Mouse (Mus musculus) CH12.LX (cell line): ENCODE results near the gene Unc13b. TPM values are rescaled to one million over a fixed set of nuclear protein-coding genes. Genes with fewer than 3 reads are reported as not detected.
A peak's percentile ranks its signal among the peaks of the same experiment; 100 is the strongest.

Experiments
- DNase-seq: peaks from one replicate; pipeline ENCODE4 v3.0.0-alpha.2; 2013; ENCODE audit errors: extremely low read depth
- H3K27ac ChIP-seq: 2 replicates; pipeline ENCODE4 v1.5.1; 2012; ENCODE audit warnings: low read depth, mild to moderate bottlenecking, control low read depth, moderate library complexity; ENCODE audit not compliant: insufficient read depth
- H3K27me3 ChIP-seq: replicated peaks from 2 replicates; pipeline ENCODE3; 2012; ENCODE audit warnings: inconsistent platforms
- H3K36me3 ChIP-seq, 2 experiments: replicated peaks in 1 of 2; 2 replicates each; pipeline versions ENCODE3 to v1.6.1; 2012; ENCODE audit warnings: inconsistent platforms in 1 of 2, low read length in 1 of 2, mild to moderate bottlenecking in 1 of 2, mixed read lengths in 1 of 2, moderate library complexity in 1 of 2; ENCODE audit not compliant: control insufficient read depth in 1 of 2, insufficient read depth in 1 of 2
- H3K4me1 ChIP-seq, 2 experiments: 2 replicates each; pipeline ENCODE4 v1.6.1; 2012; ENCODE audit warnings: inconsistent platforms in 1 of 2, moderate library complexity in 1 of 2; ENCODE audit not compliant: insufficient read depth in 2 of 2, control insufficient read depth in 1 of 2
- H3K4me2 ChIP-seq: 2 replicates; pipeline ENCODE4 v1.6.1; 2012; ENCODE audit warnings: low read depth, mild to moderate bottlenecking, control low read depth; ENCODE audit not compliant: poor library complexity, insufficient read depth, severe bottlenecking
- H3K4me3 ChIP-seq, 3 experiments: fragments of 150-350 bp in 1 of 3; sonication (generic) in 1 of 3; replicated peaks in 1 of 3; 2 replicates each; pipeline versions ENCODE3 to v1.5.1; 2011 to 2012; ENCODE audit warnings: low read depth in 2 of 3, low read length in 2 of 3, mild to moderate bottlenecking in 2 of 3, moderate library complexity in 2 of 3, control low read depth in 1 of 3, improper control_type of control experiment in 1 of 3, inconsistent platforms in 1 of 3, mixed read lengths in 1 of 3; ENCODE audit not compliant: poor library complexity in 1 of 3
- H3K79me2 ChIP-seq: replicated peaks from 2 replicates; pipeline ENCODE4 v1.6.1; 2012; ENCODE audit warnings: mild to moderate bottlenecking, moderate library complexity; ENCODE audit not compliant: control insufficient read depth, poor library complexity, insufficient read depth, severe bottlenecking; ENCODE audit errors: extremely low read depth
- H3K9ac ChIP-seq: 2 replicates; pipeline ENCODE4 v1.6.1; 2012; ENCODE audit warnings: low read depth, mild to moderate bottlenecking, control low read depth, moderate library complexity; ENCODE audit not compliant: insufficient read depth
- H3K9me3 ChIP-seq: replicated peaks from 2 replicates; pipeline ENCODE3; 2012; ENCODE audit warnings: low read length, inconsistent platforms, mixed read lengths
- BHLHE40 ChIP-seq: IDR thresholded peaks from 2 replicates; pipeline ENCODE4 v1.6.1; 2011; ENCODE audit warnings: mild to moderate bottlenecking, low read depth, low read length, improper control_type of control experiment
- CTCF ChIP-seq, 2 experiments: IDR thresholded peaks in 1 of 2; conservative IDR thresholded peaks in 1 of 2; 2 replicates each; pipeline ENCODE4 v1.5.1; 2011 to 2012; ENCODE audit warnings: low read depth in 2 of 2, low read length in 2 of 2, improper control_type of control experiment in 1 of 2, inconsistent platforms in 1 of 2, mild to moderate bottlenecking in 1 of 2, moderate library complexity in 1 of 2
- E2F4 ChIP-seq: IDR thresholded peaks from 2 replicates; pipeline ENCODE4 v1.6.1; 2011; ENCODE audit warnings: low read depth, low read length, improper control_type of control experiment; ENCODE audit not compliant: insufficient replicate concordance
- EP300 ChIP-seq: IDR thresholded peaks from 2 replicates; pipeline ENCODE4 v1.6.1; 2011; ENCODE audit warnings: low read length, improper control_type of control experiment
- GABPA ChIP-seq: IDR thresholded peaks from 2 replicates; pipeline ENCODE4 v1.6.1; 2012; ENCODE audit warnings: low read depth, low read length, improper control_type of control experiment, inconsistent platforms; ENCODE audit not compliant: insufficient replicate concordance
- IRF4 ChIP-seq: IDR thresholded peaks from 2 replicates; pipeline ENCODE4 v1.6.1; 2014; ENCODE audit warnings: low read depth, mild to moderate bottlenecking, inconsistent platforms, low read length, improper control_type of control experiment
- JUN ChIP-seq: IDR thresholded peaks from 2 replicates; pipeline ENCODE4 v1.6.1; 2011; ENCODE audit warnings: low read depth, mild to moderate bottlenecking, low read length, improper control_type of control experiment, moderate library complexity; ENCODE audit not compliant: insufficient read depth
- KAT2A ChIP-seq: IDR thresholded peaks from 2 replicates; pipeline ENCODE4 v1.6.1; 2012; ENCODE audit warnings: low read length, improper control_type of control experiment, inconsistent platforms; ENCODE audit not compliant: insufficient replicate concordance
- NELFE ChIP-seq: IDR thresholded peaks from 2 replicates; pipeline ENCODE4 v1.6.1; 2011; ENCODE audit warnings: low read depth, low read length, improper control_type of control experiment
- NRF1 ChIP-seq: IDR thresholded peaks from 2 replicates; pipeline ENCODE4 v1.6.1; 2014; ENCODE audit warnings: low read depth, mild to moderate bottlenecking, inconsistent platforms, low read length, improper control_type of control experiment, moderate library complexity
- POLR2A ChIP-seq: IDR thresholded peaks from 2 replicates; pipeline ENCODE4 v1.6.1; 2011; ENCODE audit warnings: low read depth, mild to moderate bottlenecking, improper control_type of control experiment, low read length
- RAD21 ChIP-seq: IDR thresholded peaks from 2 replicates; pipeline ENCODE4 v1.6.1; 2011; ENCODE audit warnings: low read depth, mild to moderate bottlenecking, low read length, improper control_type of control experiment, moderate library complexity
- TBP ChIP-seq: conservative IDR thresholded peaks from 2 replicates; pipeline ENCODE4 v1.6.1; 2011; ENCODE audit warnings: low read depth, low read length, improper control_type of control experiment
- UBTF ChIP-seq: IDR thresholded peaks from 2 replicates; pipeline ENCODE4 v1.6.1; 2012; ENCODE audit warnings: low read depth, mild to moderate bottlenecking, inconsistent platforms, low read length, improper control_type of control experiment, moderate library complexity
- USF1 ChIP-seq: IDR thresholded peaks from 2 replicates; pipeline ENCODE4 v1.6.1; 2014; ENCODE audit warnings: low read depth, mild to moderate bottlenecking, inconsistent platforms, low read length, improper control_type of control experiment
- USF2 ChIP-seq: conservative IDR thresholded peaks from 2 replicates; pipeline ENCODE4 v1.6.1; 2011; ENCODE audit warnings: low read depth, low read length, improper control_type of control experiment
- ZKSCAN1 ChIP-seq: IDR thresholded peaks from 2 replicates; pipeline ENCODE4 v1.6.1; 2012; ENCODE audit warnings: low read depth, inconsistent platforms, low read length, improper control_type of control experiment, borderline replicate concordance
- ZMIZ1 ChIP-seq: IDR thresholded peaks from 2 replicates; pipeline ENCODE4 v1.6.1; 2012; ENCODE audit warnings: low read depth, mild to moderate bottlenecking, inconsistent platforms, low read length, improper control_type of control experiment
- ZNF384 ChIP-seq: IDR thresholded peaks from 2 replicates; pipeline ENCODE4 v1.6.1; 2012; ENCODE audit warnings: low read depth, low read length, improper control_type of control experiment, inconsistent platforms
- dilution Hi-C: fragments of 300-500 bp; cut with MboI; formaldehyde crosslinking; loops from 2 replicates; pipeline ENCODE4 v1.14.3; 2020; ENCODE audit warnings: low sequenced_read_pairs; ENCODE audit not compliant: extremely low pct_unique_long_range_greater_than_20kb, extremely low pct_ligation_motif_present
- in situ Hi-C: fragments of 300-500 bp; cut with MboI; formaldehyde crosslinking; loops from 3 replicates; pipeline ENCODE4 v1.14.3; 2019; ENCODE audit warnings: low sequenced_read_pairs, low pct_ligation_motif_present, low pct_unique_long_range_greater_than_20kb, mixed read lengths
- polyA plus RNA-seq: library from polyadenylated mRNA; unstranded; fragments of >175 nt; gene quantifications from 2 replicates; pipeline ENCODE4 v1.2.1, GENCODE M21; 2012; ENCODE audit warnings: low read depth; ENCODE audit not compliant: insufficient read length
- total RNA-seq, 2 experiments: library from RNA; depleted of rRNA; stranded (reverse); fragments of 300-350 nt in 1 of 2; fragments of >200 nt in 1 of 2; gene quantifications; 2 replicates each; pipeline ENCODE4 v1.2.3; 2012 to 2014

The Unc13b gene
- total and polyA plus RNA-seq, 3 experiments: 0.08 to 0.23 (median 0.19) TPM

DNA sequence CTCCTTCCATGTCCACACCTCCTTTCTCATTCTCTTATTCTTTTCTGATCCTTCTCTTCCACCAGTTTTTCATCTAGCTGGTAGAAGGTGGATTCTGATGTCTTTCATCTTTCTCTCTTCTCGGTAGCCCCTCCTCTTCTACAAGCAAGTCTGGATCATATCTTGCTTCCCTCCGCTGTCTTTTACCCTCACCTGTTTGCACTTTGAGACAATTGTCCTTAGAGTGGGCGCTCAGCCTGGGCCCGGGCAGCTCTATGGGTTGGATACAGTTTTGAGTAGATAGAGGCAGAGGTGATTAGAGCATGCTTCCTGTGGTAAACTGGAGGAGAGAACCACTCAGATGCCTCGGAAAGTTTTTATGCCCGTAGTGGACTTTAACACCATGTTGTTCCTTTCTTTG is 174.7 kb downstream of the Unc13b start:
- TF ChIP-seq KAT2A (no peak), UBTF (no peak), EP300 (no peak), RAD21 (no peak), GABPA (no peak), NELFE (no peak), POLR2A (no peak), CTCF (conservative IDR thresholded peaks at IDR 0.05 in 1 of 2, IDR thresholded peaks at IDR 0.05 in 1 of 2; ENCODE audit: low read depth in 2 of 2, low read length in 2 of 2) (no peak), TBP (no peak), USF1 (no peak), E2F4 (no peak), ZNF384 (no peak), USF2 (no peak), IRF4 (no peak), ZMIZ1 (no peak), ZKSCAN1 (no peak), BHLHE40 (no peak)
- no peaks in the 10 kb centered on the region for H3K4me1 ChIP-seq
- dilution Hi-C loops: no loop called here

DNA sequence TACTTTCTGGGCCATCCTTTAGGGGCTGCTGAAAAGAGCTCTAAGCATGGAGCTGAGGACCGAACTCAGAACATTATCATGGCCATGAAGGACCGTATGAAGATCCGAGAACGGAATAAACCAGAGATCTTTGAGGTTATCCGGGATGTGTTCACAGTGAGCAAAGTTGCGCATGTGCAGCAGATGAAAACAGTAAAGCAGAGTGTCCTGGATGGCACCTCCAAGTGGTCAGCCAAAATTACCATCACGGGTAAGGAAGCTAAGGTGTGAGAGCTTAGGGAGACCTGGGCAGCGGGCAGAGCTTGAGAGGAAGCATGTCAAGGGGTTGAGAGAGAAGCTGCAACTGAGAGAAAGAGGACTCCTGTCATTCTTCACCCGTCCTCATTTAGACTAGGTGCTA is 178.1 kb downstream of the Unc13b start:
- H3K4me2 ChIP-seq: no peak overlapping the region
- TF ChIP-seq NRF1: peak; percentile 65
- TF ChIP-seq JUN: no peak
- TF ChIP-seq, all 38 proteins: peak for 1
- H3K79me2 ChIP-seq: no peaks in the 10 kb centered on the region
- no peak overlapping the region for H3K27ac ChIP-seq
- peaks cover 26% of the 10 kb centered on the region for H3K27me3 ChIP-seq
- H3K36me3 ChIP-seq: no peaks in the 10 kb centered on the region
- dilution Hi-C loops (no loop called here), in situ Hi-C loops (no loop called here)
- H3K4me3 ChIP-seq: no peak overlapping the region
- H3K9me3 ChIP-seq: no peaks in the 10 kb centered on the region
- no peak for DNase-seq
- H3K9ac ChIP-seq: no peak overlapping the region
- no peaks in the 10 kb centered on the region for H3K4me1 ChIP-seq

More for the DNA sequence above, 174.7 kb downstream of the Unc13b start:
- Histone ChIP-seq H3K4me2 (no peak overlapping the region), H3K36me3 (no peaks in the 10 kb centered on the region), H3K9me3 (no peaks in the 10 kb centered on the region), H3K27me3 (peaks cover 12% of the 10 kb centered on the region), H3K9ac (no peak overlapping the region), H3K4me3 (no peak overlapping the region), H3K27ac (no peak overlapping the region), H3K79me2 (no peaks in the 10 kb centered on the region)
- no peak for DNase-seq
- in situ Hi-C loops: no loop called here
